Mouse (Mus musculus) megakaryocyte, adult 5-6 weeks (primary cell): ENCODE measurements around the gene Spef1. TPM values are rescaled to one million over a fixed set of nuclear protein-coding genes. Genes with fewer than 3 reads are reported as not detected.

ENCODE experiments used
- ATAC-seq: 2 replicates; pipeline ENCODE4 v1.8.0; 2016; ENCODE audit warnings: mild to moderate bottlenecking, inconsistent platforms; ENCODE audit not compliant: poor library complexity, severe bottlenecking
- total RNA-seq, 2 experiments: library from RNA; stranded (forward) in 1 of 2; stranded (reverse) in 1 of 2; fragments of 153-499, 151-499 nt in 1 of 2; fragments of 221-1000, 200-1000 nt in 1 of 2; gene quantifications; 2 replicates each; pipeline versions ENCODE4 v1.2.3 to v1.2.4; 2015 to 2017

Gene Spef1
- total RNA-seq, 2 experiments from 2014 or later = 1.8 to 2.4 TPM

DNA sequence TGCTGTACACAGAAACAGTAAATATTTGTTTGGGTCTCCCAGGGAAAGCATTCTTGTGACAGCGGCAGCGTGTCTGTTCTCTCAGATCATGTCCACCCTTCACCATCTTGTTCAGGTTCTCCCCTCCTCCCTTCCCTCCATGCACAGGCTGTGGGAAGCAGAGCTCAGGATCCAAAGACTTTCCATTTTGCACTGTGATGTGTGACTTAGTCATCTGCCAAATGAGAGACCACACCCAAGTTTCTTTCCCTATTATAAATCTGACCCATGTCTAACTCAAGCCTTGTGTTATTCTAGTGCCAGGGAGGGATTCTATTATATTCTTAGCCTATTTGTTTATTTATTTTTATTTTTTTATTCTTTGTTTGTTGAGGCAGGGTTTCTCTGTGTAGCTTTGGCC is 21.3 kb upstream of the Spef1 start:
- no peak for ATAC-seq

DNA sequence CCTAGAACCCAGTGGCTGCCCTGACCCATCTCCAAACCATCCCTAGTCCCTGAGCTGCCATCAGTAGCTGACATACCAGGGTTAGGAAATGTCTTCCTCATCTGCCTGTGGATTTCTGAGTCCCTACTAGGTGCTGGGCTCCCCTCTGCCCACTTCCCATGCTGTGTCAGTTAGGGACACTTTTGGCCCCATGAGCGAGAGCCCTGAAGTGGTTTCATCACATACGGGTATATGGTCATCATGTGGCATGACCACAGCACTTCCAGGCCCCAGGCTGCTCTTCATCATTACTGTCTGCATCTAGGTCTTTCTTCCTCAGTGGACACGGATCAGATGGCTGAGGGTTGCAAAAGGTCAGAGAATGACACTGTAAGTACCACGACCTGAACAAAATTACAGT is 19.7 kb upstream of the Spef1 start, which contains the start of gene Ap5s1:
Gene Ap5s1 (plus strand): TSS at position 301 of the 400 bp plus-strand sequence.
- no peak for ATAC-seq

DNA sequence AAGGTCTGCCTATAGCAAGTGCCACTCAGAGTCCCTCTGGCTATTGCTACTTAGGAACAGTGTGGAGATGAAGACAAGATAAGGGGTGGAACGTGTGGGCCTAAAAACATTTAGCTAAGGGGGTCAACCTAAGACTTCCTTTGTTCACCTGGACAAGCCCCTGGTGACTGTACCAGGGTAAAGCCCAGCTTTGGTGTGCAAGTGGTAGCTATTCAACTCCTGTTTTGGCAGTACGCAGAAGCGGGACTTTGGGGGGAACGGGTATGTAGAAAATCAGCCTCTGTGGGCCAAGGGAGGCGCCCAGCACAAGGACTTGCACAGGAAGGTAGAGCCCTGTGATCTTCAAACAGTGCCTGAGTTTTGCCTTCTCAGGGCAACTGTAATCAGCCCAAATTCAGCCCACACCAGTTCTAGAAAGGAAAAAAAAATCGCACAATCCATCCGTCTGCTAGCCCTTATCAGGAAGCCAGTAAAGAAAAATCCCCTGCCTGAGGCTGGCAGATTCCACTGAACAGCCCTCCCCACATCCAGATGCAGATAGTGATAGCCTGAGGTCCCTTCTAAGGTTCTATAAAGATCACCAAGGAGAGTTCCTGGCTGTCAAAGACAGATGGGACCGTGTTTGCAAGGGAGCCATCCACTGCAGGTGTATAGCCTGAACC is 18.6 kb upstream of the Spef1 start:
- no peak for ATAC-seq

DNA sequence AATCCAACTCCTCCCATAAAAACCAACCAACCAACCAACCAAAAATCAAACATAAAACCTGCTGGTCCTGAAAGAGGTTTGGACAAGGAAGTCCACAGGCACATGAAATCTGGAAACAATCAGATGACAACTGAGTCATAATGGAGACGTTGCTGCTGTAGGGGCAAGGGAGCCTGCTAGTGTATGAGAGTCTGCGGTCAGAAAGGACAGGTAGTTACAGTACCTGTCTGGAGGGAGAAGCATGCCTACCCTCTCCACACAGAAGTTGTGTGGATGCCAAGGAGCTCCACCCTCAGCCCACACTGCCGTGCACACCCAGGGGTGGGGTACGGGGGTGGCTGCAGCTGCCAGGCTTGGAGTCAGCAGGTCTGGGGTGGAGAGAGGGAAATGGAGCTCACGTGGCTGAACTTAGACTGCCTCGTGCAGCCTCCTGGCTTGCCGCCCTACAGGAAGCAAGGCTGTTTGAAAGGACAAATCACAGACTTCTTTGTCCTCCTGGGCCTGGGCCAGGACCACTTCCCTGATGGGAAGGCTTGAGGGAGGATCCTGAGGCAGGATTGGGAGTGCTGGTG is 17.4 kb upstream of the Spef1 start:
- ATAC-seq = peak; percentile 70

DNA sequence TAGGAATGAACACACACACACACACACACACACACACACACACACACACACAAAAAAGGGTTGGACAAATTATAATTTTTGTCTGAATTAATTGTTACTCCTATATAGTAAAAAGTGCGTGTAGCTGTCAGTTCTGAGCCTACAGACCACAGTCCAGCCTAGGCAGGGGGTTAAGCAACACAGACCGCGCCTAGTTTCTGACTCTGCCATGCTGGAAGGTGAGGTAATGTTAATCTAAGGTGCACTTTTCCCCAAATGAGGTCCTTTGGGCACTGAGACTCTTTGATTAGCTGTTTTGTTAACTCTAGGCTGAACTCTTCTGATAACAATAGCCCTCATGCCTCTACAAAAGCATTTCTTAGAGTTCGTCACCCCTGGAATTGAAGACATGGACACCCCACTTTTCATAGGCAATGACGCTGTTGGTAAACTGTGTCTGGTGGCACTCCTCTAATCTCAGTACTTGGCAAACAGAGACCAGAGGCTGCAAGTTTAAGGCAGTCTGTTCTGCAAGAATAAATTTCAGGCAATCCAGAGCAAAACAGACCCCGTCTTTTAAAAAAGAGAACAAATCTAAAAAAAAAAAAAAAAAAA is 16.8 kb upstream of the Spef1 start:
- no peak for ATAC-seq

DNA sequence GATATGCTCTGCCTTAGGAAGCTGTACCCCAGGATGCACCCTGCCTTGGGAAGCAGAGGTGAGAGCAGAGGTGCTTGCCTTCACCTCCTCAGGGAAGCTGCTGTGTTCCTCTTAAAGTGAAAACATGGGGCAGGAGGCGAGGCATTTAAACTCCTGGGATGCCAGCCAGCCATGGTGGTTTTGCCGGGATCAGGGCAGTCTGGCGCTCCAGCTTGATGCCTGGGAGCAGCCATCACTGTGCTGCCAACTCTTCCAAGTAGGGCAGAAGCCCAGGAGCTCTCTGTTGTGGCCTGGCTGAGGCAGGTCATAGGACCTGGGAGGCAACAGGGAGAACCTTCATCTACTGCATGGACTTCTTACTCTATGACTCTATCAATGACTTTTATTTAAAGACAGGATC is 14.2 kb upstream of the Spef1 start:
- no peak for ATAC-seq

DNA sequence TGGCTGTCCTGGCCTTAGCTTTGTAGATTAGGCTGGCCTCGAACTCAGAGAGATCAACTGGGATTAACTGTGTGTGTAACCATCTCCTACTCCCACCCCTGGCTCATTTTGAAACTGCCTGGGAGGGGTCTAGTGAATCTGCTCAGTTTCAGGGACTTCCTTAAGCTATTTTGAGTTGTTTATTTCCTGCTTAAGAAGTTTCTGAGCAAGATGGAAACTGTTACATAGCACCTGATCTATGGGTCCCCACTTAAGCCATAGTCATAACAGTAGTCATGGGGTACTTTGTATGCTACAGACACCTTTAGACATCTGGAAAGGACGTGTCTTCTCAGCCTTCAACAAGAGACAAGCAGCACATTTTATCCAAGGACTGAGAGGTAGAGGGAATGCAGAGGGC is 13.6 kb upstream of the Spef1 start:
- ATAC-seq = no peak

DNA sequence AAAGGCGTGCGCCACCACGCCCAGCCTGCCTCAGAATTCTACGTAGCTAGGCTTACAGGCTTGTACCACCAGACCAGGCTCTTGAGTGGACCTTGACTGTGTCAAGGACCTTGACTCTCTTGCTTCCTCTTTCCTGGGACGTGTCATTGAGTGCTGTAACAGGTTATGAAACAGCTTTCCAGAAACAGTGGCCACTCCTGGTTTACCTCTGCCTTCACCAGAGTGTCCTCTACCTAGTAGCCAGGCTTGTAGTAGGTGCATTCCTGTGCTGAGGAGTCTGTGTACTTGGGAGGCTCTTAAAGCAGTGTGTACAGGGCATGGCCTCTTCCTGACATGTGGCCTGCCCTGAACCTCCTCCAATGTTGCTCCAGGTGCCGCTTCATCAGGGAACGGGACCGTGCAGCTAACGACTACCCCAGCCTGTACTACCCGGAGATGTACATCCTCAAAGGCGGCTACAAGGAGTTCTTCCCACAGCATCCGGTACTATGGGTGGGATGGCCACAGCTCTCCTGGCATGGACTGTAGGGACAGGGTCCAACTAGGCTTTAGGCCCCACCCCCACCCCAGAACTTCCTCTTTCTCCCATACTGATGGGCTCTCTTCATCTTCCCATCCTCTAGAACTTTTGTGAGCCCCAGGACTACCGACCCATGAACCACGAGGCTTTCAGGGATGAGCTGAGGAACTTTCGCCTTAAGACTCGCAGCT is 9.7 kb upstream of the Spef1 start:
- peak; percentile 96 for ATAC-seq

DNA sequence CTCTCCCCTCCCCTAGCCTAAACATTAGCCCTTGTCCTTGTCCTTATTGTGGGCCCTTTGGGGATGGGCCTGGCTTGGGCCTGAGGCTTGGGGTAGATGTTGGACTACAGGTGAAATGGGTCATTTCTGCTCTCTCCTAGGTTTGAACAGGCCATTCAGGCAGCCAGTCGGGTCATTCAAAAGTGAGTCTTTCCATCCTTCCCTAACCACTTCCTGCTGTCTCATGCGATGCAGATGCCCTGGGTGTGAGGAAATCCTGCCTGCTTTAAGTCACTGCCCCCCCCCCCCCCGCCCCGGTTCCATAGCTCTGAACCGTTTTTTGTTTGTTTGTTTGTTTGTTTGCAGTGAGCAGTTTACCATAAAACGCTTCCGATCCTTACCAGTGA is 3.9 kb upstream of the Spef1 start:
- peak; percentile 41 for ATAC-seq

DNA sequence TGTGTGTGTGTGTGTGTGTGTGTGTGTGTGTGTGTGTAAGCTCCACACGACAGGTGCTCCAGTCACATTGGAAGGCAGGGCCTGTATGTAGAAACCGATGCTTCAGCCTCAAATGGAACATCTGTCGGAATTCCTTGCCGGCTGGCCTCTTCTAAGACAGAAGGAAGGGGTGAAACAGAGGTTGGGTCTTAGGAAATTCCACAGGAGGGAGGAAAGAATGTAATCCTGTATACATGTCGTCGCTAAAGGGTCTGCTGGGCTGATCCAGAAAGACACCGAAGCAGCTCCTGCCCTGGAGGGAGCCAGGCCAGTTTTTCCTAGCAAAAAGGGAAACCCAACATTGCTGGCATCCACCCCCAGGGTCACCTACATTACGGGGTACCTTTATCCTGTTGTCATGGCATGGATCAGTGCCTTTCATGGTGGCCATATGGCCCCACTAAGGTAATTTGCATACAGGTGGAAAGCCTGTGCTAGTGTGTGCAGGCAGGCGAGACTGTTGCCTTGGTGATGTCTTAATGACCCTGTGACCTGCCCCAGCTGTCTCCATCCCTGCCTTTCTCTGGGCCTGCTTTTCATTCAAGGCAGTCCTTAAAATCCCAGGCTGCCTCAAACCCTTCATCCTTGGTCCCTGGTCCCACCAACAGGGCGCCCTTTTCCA is 3.4 kb upstream of the Spef1 start:
- no peak for ATAC-seq

DNA sequence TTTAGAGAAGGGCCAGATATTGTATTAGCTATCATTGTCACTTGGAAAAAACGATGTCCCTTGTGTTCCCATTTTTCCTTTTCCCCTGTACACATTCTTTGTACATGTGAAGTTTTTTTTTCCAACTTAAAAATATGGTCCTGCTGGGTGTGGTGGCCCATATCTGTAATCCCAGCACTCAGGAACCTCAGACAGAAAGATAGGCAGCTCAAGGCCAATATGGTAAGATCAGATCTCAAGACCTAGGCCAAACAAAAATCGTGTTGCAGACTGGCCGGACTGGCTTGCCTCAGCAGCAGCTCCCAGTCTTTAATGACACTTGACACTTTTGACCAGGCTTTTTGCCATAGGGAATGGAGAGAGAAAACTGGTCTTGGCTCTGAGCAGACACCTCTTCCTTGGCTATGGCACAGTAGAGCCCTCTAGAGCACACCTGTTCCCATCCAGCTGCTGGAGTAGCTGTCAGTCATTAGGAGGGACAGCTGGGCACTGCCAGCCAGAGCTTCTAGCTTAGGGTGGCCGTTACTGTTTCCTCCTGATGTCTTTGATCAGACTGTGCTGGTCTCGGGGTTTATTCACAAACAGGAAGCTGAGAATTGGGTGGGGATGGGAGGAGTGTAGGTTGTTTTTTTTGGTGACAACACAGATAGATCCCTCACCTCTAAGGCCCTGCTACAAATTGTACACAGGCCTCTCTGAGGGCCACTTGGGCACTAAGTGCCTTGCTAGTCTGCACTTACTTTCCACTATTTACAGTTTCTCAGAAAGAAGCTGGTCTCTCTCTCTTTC is 2.6 kb upstream of the Spef1 start:
- 0 out of 2 replicates have a peak, but pooled peaks have one; percentile 4 for ATAC-seq

DNA sequence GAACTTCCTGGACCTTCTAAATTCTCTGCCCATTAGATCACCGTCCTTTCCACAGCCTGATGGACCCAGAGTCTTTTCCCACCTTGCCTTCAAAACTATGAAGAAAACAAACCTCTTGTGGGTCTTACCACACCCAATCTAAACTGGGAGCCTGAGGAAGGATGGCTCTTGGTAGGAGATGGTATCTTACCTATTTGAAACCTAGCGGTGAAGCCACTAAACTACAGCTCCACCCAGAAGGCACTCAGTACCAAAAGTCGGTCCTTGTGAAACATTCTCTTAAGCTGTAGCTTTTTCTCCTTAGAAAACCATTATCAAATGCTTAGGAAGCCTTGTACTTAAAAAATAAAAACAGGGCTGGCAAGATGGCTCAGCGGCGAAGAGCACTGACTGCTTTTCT is 1.2 kb upstream of the Spef1 start:
- ATAC-seq = no peak

DNA sequence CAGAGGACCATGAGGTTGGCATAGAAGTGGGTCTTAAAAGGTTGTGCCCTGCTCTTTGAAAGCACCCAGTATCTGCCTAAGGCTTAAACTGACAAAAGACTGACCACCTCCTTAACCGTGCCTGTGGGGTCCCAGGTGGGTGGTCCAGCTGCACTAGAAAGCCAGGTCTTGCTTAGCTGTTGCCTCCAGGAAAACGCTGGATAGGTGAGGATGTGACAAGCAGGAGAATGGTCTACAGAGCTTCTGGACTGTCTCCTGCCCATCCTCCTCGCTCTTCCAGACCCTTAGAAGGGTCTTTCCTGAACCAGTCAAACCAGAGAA is 480 bp upstream of the Spef1 start:
- no peak for ATAC-seq

DNA sequence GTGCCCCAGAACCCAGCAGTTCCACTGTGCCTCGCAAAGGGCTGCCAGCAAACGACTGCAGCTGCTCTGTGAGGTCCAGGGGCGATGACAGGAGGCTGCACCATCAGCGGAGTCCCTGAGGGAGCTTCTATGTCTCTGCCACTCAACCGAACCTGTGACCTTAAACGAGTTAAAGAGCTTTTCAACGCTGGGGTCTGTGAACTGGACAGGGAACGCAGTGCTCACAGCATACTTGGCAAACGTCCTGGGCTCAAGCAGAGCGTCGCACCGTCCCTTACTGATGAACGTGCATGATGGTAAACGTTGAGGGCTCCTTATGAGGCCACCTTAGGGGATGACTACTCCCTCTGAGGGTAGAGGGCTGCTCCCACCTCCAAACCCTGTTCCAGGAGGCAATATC is 739 bp downstream of the Spef1 start:
- no peak for ATAC-seq

DNA sequence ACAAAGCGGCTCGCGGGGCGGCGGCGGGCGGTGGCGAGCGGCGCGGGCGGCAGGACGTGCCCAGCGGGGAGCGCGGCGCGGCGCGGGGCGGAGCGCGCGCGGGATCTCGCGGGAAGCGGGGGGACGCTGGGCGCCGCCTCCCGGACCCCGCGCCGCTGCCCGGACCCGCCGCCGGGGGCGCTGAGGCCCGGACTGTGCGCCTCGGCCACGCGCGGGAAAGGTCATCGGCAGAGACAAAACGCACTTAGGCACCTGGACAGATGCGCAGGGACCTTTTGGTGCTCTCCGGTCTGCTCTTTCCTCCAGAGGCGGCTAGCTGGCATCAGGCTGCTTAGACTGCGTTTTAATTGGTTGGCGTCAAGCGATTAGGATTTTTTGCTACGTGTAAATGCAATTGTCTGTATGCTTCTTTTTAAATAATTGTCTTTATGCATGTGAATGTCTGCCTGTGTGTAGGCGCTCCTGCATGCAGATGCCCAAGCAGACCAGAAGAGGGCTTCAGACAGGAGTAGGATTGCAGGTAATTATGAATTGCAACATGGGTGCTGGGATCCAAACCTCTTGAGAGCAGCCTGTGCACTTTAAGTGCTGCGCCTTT is 7.0 kb downstream of the Spef1 start, which contains the start of gene Cenpb:
Gene Cenpb (minus strand): TSS at position 78 of the 598 bp plus-strand sequence.
- ATAC-seq = peak; percentile 84

DNA sequence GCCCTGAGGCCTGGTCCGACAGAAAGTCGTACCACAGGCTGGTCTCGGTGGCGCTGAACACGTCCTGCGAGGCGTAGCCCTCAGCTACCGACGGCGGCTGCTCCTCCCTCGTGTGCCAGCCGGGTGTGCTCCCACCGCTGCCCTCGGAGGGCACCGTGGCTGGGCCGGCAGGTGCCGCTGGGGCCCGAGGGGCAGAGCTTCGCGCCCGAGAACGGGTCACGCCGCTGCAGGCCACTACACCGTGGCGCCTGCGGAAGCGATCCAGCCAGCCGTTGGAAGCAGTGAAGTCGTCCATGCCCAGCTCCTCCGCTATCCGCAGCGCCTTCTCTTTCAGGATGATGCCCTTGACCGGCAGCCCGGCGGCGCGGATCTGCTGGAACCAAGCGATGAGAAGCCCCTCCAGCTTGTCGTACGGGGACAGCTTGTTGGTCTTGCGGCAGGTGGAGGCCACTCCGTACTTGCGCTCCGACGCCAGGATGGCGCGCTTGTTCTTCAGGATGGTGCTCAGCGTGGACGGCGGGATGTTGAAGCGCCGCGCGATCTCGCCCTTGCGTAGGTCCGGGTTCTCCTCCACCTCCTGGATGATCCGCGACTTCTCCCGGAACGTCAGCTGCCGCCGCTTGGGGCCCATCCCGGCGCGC is 7.7 kb downstream of the Spef1 start:
- peak; percentile 41 for ATAC-seq

DNA sequence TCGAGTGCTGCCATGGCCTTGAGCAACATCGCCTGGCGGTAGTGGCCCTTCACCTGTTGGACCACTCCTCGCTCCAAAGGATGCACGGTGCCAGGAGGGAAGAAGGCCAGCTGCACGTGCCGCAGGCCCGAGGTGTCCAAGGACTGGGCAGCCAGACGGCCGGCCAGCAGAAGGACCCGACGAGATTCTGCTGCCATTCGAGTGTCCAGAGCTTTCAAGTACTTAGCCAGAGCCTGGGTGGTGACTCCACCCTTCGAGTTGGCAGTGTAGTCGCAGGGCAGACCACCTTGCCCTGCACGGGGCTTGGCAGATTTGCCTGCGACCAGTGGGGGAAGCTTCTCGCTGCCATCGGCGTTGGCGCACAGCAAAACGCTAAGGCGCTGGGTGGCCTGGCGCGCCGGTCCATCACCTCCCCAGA is 8.2 kb downstream of the Spef1 start:
- ATAC-seq = no peak

DNA sequence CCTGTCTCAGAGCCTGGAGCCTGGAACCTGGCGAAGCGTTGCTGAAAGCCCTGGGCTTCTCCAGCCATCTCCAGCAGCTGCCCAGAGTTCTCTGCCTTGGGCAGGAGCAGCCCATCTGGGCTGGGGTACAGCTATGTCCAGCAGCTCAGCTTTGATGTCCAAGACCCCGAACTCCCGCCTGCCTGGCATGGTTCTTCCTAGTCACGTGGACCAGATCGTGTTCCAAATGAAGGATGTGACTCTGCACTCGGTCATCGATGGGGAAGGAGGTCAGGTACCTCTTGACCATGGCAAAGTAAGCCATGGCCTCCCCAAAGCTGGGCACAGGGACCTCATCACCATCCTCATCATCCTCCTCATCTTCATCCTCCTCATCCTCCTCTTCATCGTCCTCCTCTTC is 9.2 kb downstream of the Spef1 start:
- ATAC-seq = no peak

DNA sequence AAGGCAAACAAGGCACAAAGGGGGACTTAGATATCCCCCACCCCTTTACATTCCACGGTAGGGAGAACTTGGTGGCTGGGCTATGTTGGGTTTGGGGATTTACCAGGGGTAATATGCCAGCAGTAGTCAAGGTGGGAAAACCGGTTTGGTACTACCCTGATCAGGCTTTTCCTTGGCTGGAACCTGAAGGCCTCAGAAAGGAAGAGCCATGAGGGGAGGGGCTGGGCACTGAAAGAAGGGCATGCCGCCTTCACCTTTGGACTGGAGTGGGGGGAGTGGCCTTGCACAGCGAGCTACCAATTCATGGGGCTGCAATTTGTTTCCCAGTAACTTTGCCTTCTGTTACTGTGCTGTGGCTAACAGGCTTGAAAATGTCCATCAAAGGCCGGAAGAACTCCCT is 10.6 kb downstream of the Spef1 start:
- no peak for ATAC-seq

DNA sequence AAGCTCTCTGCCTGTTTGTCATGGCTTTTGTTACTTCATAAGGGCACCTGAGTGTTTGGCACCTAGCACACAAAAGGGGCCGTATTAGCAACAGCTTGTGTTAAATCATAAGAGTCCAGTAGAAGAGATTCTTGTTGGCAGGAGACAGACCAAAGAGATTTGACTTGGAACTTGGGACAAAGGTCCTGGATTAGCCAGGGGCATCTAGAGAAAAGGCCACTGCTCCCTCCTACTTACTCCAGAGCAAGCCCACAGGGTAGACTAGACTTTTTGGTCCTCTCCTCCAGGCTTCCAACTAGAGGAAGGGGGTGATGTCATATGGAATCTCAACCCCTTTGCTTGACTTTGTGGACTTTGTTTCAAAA is 11.2 kb downstream of the Spef1 start:
- ATAC-seq = no peak
